Mouse (Mus musculus) heart, adult 2 months (tissue): Measurements from ENCODE around the gene Marc2.

ENCODE experiments used
- CTCF ChIP-seq: fragments of 200-600 bp; IDR thresholded peaks from 2 replicates; pipeline ENCODE4 v1.8.1; 2022; ENCODE audit warnings: antibody characterized with exemption, mild to moderate bottlenecking, moderate library complexity
- EP300 ChIP-seq: fragments of 200-500 bp; IDR thresholded peaks from 2 replicates; pipeline ENCODE4 v1.6.1; 2011; ENCODE audit warnings: low read depth, low read length, control low read depth; ENCODE audit not compliant: insufficient read depth

DNA sequence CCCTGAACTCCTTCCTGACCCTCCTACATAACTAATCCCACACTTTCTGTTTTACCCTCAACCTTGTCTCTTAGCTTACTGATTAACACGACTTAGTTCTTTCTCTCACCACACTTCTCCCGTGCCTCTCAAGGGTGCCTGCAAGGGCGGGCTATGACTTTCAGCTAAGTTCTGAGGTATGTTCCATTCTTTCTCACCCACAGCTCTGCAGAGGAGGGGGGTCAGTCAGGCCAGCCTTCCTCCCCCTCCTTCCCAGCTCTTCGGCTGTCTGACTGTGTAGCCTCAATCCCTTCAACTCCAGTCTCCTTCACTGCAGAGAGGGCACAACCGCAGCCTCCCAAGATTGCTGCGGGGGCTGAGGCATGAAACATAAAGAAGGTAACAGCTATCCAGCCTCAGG, 32.6 kb upstream of the Marc2 start:
- TF ChIP-seq CTCF (no peak), EP300 (no peak)
